Mouse (Mus musculus) megakaryocyte, embryonic 14.5 days (primary cell): ENCODE measurements at regions not wholly inside any gene's neighbourhood (a gene's known extent, or its start where the extent isn't known, plus 50 kb on each side); places are given as distances from the start of the nearest gene placed in this dataset.

ENCODE experiments used
- H3K27me3 ChIP-seq: replicated peaks from 2 replicates; pipeline ENCODE3; 2012; ENCODE audit warnings: inconsistent platforms
- H3K36me3 ChIP-seq: replicated peaks from 2 replicates; pipeline ENCODE3; 2012; ENCODE audit warnings: low read length, inconsistent platforms, mixed read lengths
- H3K4me1 ChIP-seq: 2 replicates; pipeline ENCODE4 v1.6.1; 2012; ENCODE audit warnings: inconsistent platforms
- H3K4me3 ChIP-seq: replicated peaks from 2 replicates; pipeline ENCODE3; 2012; ENCODE audit warnings: moderate library complexity, mild to moderate bottlenecking, inconsistent platforms
- H3K9me3 ChIP-seq: 2 replicates; pipeline ENCODE4 v1.6.1; 2012; ENCODE audit warnings: inconsistent platforms
- FLI1 ChIP-seq: IDR thresholded peaks from 2 replicates; pipeline ENCODE4 v1.6.1; 2012; ENCODE audit warnings: low read length, inconsistent platforms, mixed read lengths
- GATA1 ChIP-seq: IDR thresholded peaks from 3 replicates; pipeline ENCODE4 v1.6.1; 2012; ENCODE audit warnings: mixed read lengths, low read length, inconsistent platforms, borderline replicate concordance

DNA sequence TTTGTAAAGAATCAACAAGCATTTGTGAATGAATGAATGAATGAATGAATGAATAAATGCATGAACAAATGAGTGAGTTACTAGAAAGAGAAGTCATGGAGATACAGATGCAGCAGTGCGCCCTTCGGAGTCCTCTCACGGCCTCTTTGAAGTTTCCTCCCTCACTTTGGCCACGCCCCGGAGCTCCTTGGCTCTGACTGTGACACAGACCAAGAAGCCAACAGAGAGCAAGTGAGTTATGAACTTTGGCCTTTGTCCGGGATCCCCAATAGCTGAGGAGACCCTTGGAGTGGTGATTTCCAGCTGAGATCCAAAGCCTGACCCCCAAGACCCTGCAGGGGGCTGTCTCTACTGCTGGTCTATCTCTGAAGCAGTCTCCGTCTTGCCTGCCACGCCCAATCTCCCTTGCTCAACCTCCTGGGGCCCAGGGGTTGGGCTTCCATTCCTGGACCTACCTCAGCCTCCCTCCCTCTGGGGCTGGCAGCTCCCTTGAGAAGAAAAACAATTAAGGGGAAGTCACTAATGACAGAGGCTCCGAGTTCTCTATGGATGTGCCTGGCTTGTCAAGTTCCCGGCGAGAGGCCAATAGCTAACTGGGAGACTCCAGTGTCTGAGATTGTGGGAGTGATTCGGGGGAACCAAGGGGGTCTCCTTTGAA is 58.2 kb upstream of the Slc22a12 start:
- TF ChIP-seq GATA1 (no peak), FLI1 (no peak)
- no peak overlapping the region for H3K4me3 ChIP-seq
- H3K4me1 ChIP-seq, result peaks cover 10% of the 10 kb centered on the region; the same call in 1 of the 2 replicates
- no peaks in the 10 kb centered on the region for H3K36me3 ChIP-seq
- H3K9me3 ChIP-seq, result 0 out of 2 replicates have a peak, but pooled peaks cover 7% of the 10 kb centered on the region
- H3K27me3 ChIP-seq, result peaks cover 65% of the 10 kb centered on the region

DNA sequence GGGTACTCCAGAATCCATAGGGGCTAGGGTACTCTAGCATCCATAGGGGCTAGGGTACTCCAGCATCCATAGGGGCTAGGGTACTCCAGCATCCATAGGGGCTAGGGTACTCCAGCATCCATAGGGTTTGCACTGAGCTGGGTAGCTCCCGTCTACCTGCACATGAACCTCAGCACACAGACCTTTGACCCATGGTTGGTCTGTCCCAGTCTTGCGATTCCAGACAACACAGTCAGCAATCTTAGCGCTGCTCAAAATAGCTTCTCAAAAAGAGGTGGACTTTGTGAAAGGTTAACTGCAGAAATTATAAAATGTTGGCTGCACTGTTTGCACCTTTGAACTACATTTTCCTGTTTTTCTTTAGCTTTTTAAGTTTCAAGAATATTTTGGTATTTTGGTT is 56.4 kb upstream of the Slc22a12 start:
- no peak overlapping the region for H3K4me3 ChIP-seq
- H3K9me3 ChIP-seq, result 0 out of 2 replicates have a peak, but pooled peaks cover 7% of the 10 kb centered on the region
- no peaks in the 10 kb centered on the region for H3K36me3 ChIP-seq
- TF ChIP-seq FLI1 (no peak), GATA1 (no peak)
- H3K4me1 ChIP-seq, result peaks cover 10% of the 10 kb centered on the region; the same call in 1 of the 2 replicates
- peaks cover 71% of the 10 kb centered on the region for H3K27me3 ChIP-seq

DNA sequence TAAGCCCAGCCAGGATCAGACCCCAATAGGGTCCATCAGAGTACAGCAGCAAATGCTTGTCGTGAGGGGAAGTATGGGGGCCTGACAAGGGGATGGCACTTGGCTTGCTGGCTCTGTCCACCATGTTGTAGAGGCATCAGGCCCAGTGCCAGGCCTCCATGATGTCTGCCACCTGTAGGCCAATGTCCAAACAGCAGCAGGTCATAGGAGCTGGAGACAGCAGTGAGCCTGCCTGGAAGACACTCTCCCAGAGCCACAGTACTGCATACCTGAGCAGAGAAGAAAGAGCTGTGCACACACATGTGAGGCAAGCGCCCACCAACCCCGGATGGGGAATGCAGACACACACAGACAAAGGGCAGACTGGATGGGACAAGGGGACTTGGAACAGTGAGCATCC is 55.4 kb upstream of the Slc22a12 start:
- H3K4me1 ChIP-seq, result peaks cover 4% of the 10 kb centered on the region; the same call in 1 of the 2 replicates
- no peaks in the 10 kb centered on the region for H3K36me3 ChIP-seq
- H3K4me3 ChIP-seq, result no peak overlapping the region
- peaks cover 66% of the 10 kb centered on the region for H3K27me3 ChIP-seq
- no peaks in the 10 kb centered on the region for H3K9me3 ChIP-seq
- TF ChIP-seq FLI1, result no peak
- no peak for TF ChIP-seq GATA1

DNA sequence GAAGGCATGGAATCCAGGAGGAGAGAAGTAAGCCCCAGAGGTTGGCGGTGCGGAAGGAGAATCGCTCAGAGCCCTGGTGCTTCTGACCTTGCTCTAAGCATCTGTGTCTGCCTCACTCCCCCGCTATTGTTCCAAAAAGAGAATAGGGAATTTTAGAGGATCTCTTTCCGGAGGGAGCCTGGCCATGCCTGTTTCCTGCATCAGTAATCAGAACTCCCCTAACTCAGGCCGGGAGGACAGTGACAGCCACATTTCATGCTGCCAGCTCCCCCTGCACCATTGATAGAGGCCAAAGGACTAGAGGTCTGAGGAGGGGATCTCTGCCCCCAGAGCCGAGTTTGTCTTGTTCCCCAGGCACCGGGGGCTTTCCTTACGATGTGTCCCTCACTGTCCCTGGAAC is 53.0 kb upstream of the Slc22a12 start:
- no peak overlapping the region for H3K4me3 ChIP-seq
- TF ChIP-seq FLI1, result no peak
- no peak for TF ChIP-seq GATA1
- peaks cover 3% of the 10 kb centered on the region; the same call in 1 of the 2 replicates for H3K4me1 ChIP-seq
- H3K9me3 ChIP-seq, result no peaks in the 10 kb centered on the region
- peaks cover 47% of the 10 kb centered on the region for H3K27me3 ChIP-seq
- no peaks in the 10 kb centered on the region for H3K36me3 ChIP-seq
